Mouse (Mus musculus) CD4-positive, CD25-positive, alpha-beta regulatory T cell, adult 2 months (primary cell): ENCODE data around the gene Trim29.

Source experiments
- DNase-seq: peaks from one replicate; pipeline ENCODE4 v3.0.0-alpha.2; 2012; ENCODE audit warnings: low read depth, low spot score

The Trim29 gene

GRCm38 (mm10) chr9:43313805-43314204 is 3.2 kb downstream of the Trim29 start:
- DNase-seq = no peak

- no peak for DNase-seq
These were observed 4.8 kb downstream of the Trim29 start for GRCm38 (mm10) chr9:43315320-43315950.

DNA sequence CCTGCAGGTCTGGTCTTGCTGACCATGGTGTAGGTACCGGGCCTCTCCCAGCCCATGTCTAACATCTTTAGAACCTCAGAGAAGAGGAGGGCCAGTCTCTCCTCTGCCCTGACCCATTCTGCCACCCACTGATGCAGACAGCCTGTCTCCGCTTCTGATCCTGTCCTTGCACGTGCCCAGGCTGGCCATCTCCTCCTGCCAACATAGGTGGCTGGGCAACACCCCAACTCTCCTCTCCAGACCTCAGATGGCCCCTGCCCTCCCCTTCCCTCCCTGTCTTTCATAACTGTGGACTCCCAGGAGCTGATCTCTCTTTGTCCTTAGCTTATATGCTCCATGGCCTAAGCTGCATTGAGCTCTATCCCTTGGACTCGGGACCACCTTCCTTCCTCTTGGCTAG is 5.8 kb downstream of the Trim29 start:
- no peak for DNase-seq

DNA sequence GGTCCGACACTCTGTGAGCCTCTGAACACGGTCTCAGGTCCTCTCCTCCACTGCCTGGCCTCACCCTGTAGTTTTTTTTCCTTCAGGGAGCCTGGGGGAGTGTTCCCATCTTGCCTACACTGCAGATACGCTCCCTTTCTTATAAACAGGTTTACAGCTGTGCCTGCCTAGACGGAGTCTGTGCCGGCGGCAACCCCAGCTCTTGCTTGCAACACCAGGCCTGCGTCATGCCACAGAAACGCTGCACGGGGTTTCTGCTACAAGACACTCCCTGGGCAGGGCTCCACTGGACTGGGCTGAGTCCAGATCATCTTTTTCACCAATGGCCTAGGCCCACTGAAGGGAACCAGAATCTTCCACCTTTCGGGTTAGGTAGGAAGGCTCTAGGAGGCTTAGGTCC is 8.0 kb downstream of the Trim29 start:
- DNase-seq = no peak

GRCm38 (mm10) chr9:43321951-43322350 is 11.3 kb downstream of the Trim29 start:
- DNase-seq = no peak

- DNase-seq = no peak
These were observed 12.0 kb downstream of the Trim29 start for GRCm38 (mm10) chr9:43322666-43323065.

GRCm38 (mm10) chr9:43325486-43325885 is 14.8 kb downstream of the Trim29 start:
- no peak for DNase-seq

- no peak for DNase-seq
These were observed 15.5 kb downstream of the Trim29 start for GRCm38 (mm10) chr9:43326015-43326631.

- no peak for DNase-seq
These were observed 16.8 kb downstream of the Trim29 start for GRCm38 (mm10) chr9:43327182-43328129.

DNA sequence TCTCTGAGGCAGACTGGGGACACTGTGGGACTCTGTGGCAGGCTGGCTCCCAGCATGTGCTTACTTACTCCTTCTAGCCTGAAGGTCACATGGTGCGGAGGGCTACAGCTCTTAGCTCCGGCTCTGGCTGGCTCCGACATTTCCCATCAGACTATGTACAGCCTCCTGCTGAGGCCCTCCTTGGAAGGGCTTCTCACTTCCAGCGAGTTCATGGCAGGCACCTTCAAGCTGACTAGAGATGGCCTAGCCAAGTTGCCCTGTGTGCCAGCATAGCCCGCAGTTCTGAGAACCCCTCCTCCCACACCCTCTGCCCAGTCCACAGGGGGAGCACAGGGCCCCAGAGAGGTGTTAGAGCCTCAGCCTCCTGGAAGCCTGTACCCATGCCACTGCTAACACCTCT is 19.8 kb downstream of the Trim29 start:
- no peak for DNase-seq

DNA sequence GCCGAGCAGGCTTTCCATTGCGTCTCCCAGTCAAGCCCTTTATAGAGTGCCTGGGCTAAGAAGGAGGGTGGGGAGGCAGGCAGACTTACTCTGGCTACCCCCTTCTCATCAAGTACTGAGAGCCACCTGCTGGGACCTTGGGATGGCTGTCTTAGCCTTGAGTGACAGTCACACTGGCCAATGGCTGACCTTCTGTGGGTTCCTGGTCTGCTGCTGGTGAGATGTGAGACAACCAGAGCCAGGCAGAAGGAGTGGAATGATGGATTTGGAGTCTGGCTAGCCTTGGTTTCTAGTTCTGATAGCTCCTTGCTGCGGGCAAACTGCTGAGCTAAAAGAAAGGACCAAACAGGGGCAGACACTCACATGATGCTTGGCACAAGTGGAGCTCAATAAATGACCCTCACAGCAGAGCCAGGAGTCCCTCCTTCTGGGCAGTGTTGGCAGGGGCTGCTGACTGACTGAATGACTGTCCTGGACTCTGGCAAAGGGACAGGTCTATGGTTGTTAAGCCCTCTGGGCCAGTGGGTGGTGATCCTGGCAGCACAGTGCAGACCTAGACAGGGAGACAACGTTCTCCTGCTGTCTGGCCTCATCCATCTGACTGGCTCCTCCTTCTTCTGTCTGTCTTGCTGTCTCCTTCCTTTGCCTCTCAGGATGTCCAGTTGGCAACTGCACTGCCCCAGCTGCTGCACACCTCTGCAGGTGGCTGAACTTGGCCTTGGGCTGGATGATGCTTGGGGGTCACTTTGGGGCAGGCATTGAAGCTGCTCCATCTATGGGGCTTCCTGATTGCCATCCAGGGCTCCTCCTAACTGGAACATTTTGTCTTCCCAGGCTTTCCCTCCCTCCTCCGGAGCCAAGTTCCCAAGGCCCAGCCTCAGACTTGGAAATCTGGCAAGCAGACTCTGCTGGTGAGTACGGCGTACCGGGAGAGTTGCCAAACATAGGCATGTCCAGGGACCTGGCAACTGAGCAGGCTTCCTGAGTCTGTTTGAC is 21.1 kb downstream of the Trim29 start:
- no peak for DNase-seq

- DNase-seq = no peak
These were observed 23.8 kb downstream of the Trim29 start for GRCm38 (mm10) chr9:43334476-43334875.

- no peak for DNase-seq
These were observed 27.0 kb downstream of the Trim29 start for GRCm38 (mm10) chr9:43337636-43338035.

DNA sequence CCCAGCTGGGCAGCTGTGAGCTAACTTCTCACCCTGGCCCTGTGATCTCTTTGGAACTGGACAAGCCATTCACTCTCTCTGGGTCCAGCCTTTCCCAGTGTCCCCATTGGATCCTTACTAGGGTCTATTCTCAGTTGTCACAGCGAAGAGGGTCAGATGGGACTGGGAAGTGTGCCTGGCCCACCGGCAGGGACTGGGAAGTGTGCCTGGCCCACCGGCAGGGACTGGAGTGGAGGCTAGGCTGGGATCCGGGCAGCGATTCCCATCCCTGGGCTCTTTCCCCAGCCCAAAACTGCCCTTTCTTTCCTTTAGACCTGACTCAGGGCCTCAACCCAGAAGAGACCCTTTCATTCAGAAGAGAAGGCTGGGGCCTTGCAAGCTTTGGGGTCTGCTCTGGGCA is 27.4 kb downstream of the Trim29 start:
- no peak for DNase-seq

DNA sequence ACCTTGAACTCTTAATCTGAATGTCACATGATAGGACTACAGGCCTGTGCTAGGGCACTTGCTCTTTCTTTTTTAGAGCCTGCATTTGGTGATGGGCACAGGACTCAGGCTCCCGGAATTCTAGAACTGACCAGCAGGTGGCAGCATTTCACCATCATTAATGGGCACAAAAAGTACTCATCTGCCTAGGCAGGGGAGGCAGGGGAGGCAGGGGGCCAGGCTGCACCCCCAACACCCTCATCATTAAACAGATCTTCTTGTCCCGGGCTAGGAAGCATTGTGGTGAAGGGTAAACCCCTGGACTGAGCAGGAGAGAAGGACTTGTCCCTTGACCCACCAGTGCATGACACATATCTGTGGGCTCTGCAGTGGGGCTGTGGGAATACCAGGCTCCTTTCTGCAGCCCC is 29.0 kb downstream of the Trim29 start:
- DNase-seq = peak; percentile 69

DNA sequence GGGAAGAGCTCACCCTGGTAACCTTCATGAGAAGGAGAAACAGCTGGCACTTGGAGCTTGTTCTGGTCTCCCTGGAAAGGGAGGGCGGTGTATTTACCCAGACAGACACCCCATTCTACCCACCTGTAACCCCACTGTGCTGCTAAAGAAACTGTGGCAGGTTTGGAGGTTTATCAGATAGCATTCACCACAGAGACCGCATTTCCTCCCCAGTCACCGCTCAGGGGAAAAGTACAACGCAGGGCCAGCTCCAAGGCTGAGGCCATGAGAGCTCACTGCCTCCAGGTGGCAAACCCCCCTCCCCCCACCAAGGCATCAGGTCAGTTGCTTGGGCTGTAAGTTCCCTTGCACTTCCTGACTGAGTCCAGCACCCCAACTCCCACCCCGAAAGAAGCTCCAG is 39.4 kb downstream of the Trim29 start:
- DNase-seq = no peak

GRCm38 (mm10) chr9:43351015-43351414 is 40.4 kb downstream of the Trim29 start:
- no peak for DNase-seq

DNA sequence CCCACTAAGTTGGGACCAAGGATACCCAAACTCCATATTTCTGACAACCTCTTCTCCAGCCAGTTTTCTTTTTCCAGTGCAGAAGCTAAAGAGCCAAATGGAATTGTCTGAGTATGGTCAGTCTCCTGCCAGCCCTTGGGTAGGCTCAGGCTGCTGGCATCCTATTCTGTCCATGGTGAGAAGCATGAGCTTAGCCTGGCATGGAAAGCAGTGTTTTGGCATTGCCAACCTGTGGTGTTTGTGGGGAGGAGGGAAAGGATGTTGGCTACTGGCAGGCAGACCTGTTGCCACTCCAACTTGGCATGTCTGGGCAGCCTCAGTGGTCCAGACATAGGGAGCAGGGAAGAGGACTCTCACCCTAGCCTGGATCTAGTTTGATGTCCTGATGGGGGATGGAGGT is 46.4 kb downstream of the Trim29 start:
- DNase-seq = no peak

GRCm38 (mm10) chr9:43358591-43359323 is 48.1 kb downstream of the Trim29 start:
- no peak for DNase-seq

GRCm38 (mm10) chr9:43368781-43369180 is 58.1 kb downstream of the Trim29 start:
- DNase-seq = no peak

- DNase-seq = no peak
These were observed 73.2 kb downstream of the Trim29 start for GRCm38 (mm10) chr9:43383871-43384270.
